Mouse (Mus musculus) CD8-positive naive resting alpha-beta T cell, adult 2 months (primary cell): ENCODE data around the gene Ifnlr1.

ENCODE experiments used
- DNase-seq, 2 experiments: peaks; one replicate each; pipeline ENCODE4 v3.0.0; 2022; ENCODE audit warnings: low read depth in 2 of 2, low spot score in 2 of 2

Ifnlr1 gene

GRCm38 (mm10) chr4:135739672-135740071 lies 53.6 kb downstream of the Ifnlr1 start:
- no peak for DNase-seq

GRCm38 (mm10) chr4:135743520-135743919 lies 57.4 kb downstream of the Ifnlr1 start:
- no peak for DNase-seq

- no peak for DNase-seq
Measured at GRCm38 (mm10) chr4:135744726-135745448, 58.8 kb downstream of the Ifnlr1 start.

- no peak for DNase-seq
Measured at GRCm38 (mm10) chr4:135745613-135746012, 59.5 kb downstream of the Ifnlr1 start.

- DNase-seq, result no peak
Measured at GRCm38 (mm10) chr4:135750896-135751295, 64.8 kb downstream of the Ifnlr1 start.

GRCm38 (mm10) chr4:135752106-135752778 lies 66.2 kb downstream of the Ifnlr1 start:
- no peak for DNase-seq

- DNase-seq, result no peak
Measured at GRCm38 (mm10) chr4:135752779-135753164, 66.7 kb downstream of the Ifnlr1 start.
